Mouse (Mus musculus) macrophage (primary cell): ENCODE results near the gene Timm22. TPM values are rescaled to one million over a fixed set of nuclear protein-coding genes. Genes with fewer than 3 reads are reported as not detected.
A peak's percentile ranks its signal among the peaks of the same experiment; 100 is the strongest.

Source experiments
- H3K27ac ChIP-seq: fragments of 350-480 bp; formaldehyde crosslinking; 2 replicates; pipeline ENCODE4 v1.9.0; 2021
- H3K36me3 ChIP-seq: fragments of 350-480 bp; formaldehyde crosslinking; 2 replicates; pipeline ENCODE4 v1.9.0; 2021; ENCODE audit errors: inconsistent target
- H3K4me3 ChIP-seq: fragments of 350-480 bp; formaldehyde crosslinking; 2 replicates; pipeline ENCODE4 v1.9.0; 2021; ENCODE audit errors: inconsistent target
- H3K79me2 ChIP-seq: fragments of 350-480 bp; formaldehyde crosslinking; 2 replicates; pipeline ENCODE4 v1.9.0; 2021; ENCODE audit errors: inconsistent target
- WGBS: methylation state at CpG from one replicate; pipeline ENCODE4 v1.1.7; 2026; ENCODE audit warnings: inconsistent platforms; ENCODE audit not compliant: missing documents; 5-methylcytosine and 5-hydroxymethylcytosine counted together
- polyA plus RNA-seq: library from polyadenylated mRNA; stranded (reverse); fragments of 250-400 nt; gene quantifications from 3 replicates; pipeline ENCODE4 v1.2.4, GENCODE M21; 2018; ENCODE audit warnings: inconsistent platforms

Gene Timm22
- polyA plus RNA-seq, 1 experiment from 2014 or later = 19.2 TPM

GRCm38 (mm10) chr11:76399587-76400330 lies 7.0 kb upstream of the Timm22 start:
- H3K4me3 ChIP-seq = peak overlapping the region; percentile 40

DNA sequence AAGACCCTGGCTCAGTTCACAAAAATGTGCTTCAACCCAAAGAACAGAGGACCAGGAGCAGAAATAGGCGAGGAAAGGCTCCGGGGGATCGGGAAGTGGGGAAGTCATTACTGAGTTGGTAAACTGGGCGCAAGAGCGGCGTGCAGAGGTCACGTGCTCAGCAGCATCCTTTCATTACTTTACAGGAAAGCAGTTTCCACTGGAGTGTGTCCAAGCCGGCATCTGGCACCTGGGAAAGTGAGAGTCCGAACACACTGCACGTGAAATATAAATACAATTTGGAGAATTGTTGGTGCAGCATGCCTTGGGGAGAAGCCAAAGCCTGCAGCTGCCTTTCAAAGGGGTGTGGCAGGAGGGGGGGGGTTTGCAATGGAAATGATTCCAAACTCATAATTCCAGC lies 5.4 kb upstream of the Timm22 start:
- Histone ChIP-seq H3K4me3 (no peak overlapping the region), H3K36me3 (no peaks in the 10 kb centered on the region), H3K27ac (no peak overlapping the region), H3K79me2 (no peaks in the 10 kb centered on the region)
- 93% methylated on average over 10 of the region's 10 CpGs for WGBS

More at GRCm38 (mm10) chr11:76399587-76400330, 7.0 kb upstream of the Timm22 start:
- Histone ChIP-seq H3K36me3 (no peaks in the 10 kb centered on the region), H3K27ac (no peak overlapping the region), H3K79me2 (no peaks in the 10 kb centered on the region)
- 5% methylated on average over 11 of the region's 11 CpGs for WGBS

DNA sequence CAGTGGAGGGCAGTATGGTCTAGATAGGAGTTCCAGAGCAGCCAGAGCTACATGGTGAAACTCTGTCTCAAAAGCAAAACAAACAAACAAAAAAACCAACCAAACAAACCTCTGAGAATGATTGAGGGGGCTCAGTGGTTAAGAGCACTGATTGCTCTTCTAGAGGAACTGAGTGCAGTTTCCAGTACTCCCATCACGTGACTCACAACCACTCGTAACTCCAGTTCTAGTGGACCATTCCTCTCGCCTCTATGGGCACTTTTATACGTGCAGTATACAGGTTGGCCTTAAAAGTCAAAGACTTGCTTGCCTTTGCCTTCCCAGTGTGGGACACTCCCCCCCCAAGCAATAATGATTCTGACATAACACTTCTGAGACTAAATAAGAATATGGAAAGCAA lies 1.6 kb upstream of the Timm22 start:
- Histone ChIP-seq H3K4me3 (no peak overlapping the region), H3K27ac (no peak overlapping the region), H3K79me2 (peaks cover 15% of the 10 kb centered on the region; the same call in 1 of the 2 replicates), H3K36me3 (no peaks in the 10 kb centered on the region)
- 71% methylated on average over 3 of the region's 4 CpGs for WGBS

DNA sequence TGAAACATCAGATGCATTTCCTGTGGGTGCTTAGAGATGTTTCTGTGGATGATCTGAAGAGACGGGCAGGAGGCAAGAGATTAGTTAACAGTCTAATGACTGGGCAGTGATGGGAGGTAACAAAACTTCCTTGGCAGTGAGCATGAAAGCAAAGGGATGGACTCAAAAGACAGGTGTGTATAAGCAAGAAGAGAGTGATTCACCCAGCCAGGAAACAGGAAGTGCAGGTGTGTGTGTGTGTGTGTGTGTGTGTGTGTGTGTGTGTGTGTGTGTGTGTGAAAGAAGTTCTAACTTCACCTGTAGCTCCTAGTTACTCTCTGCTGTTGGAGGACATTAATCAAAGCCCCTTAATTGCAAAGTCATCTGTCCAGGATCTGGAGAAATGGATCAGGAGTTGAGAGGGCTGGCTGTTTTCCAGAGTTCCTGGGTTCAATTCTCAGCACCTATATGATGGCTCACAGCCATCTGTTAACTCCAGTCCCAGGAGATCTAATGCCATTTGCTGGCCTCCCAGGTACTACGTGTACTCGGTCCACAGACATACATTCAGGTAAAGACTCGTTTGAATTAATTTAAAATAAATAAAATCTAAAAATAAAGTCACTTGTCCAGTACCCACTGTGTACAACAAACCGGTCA lies 1.0 kb upstream of the Timm22 start:
- Histone ChIP-seq H3K36me3 (no peaks in the 10 kb centered on the region), H3K27ac (no peak overlapping the region), H3K4me3 (no peak overlapping the region), H3K79me2 (peaks cover 15% of the 10 kb centered on the region; the same call in 1 of the 2 replicates)
- 85% methylated on average over 5 of the region's 5 CpGs for WGBS

GRCm38 (mm10) chr11:76410826-76411225 lies 4.1 kb downstream of the Timm22 start:
- 68% methylated on average over 12 of the region's 12 CpGs for WGBS
- Histone ChIP-seq H3K27ac (no peak overlapping the region), H3K79me2 (peaks cover 15% of the 10 kb centered on the region; the same call in 1 of the 2 replicates), H3K4me3 (no peak overlapping the region), H3K36me3 (peaks cover 18% of the 10 kb centered on the region; the same call in 1 of the 2 replicates)

DNA sequence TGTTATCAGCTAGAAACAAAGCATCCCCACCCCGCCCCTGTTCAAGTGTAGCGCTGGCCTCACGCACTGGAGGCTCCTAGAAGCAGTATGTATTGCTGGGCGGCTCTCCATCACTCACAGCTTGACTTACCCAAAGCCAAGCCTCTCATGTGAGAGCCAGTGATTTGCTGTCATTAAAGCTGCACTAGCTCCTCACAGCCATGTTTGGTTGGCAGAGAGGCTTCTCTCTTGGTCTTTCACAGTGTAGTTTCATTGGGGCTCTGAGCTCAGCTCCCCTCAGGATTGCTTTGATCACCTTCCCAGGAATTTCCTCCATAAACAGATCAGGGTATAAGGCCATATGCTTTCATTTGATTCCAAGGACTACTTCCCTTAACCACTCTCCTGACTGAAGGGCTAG lies 6.5 kb downstream of the Timm22 start:
- Histone ChIP-seq H3K79me2 (peaks cover 6% of the 10 kb centered on the region; the same call in 1 of the 2 replicates), H3K36me3 (peaks cover 42% of the 10 kb centered on the region)
- 96% methylated on average over 4 of the region's 4 CpGs for WGBS

GRCm38 (mm10) chr11:76415001-76415400 lies 8.2 kb downstream of the Timm22 start:
- Histone ChIP-seq H3K79me2 (no peaks in the 10 kb centered on the region), H3K4me3 (no peak overlapping the region), H3K36me3 (peaks cover 60% of the 10 kb centered on the region), H3K27ac (no peak overlapping the region)
- WGBS = 100% methylated on average over 4 of the region's 4 CpGs

More for the DNA sequence above, 6.5 kb downstream of the Timm22 start:
- H3K4me3 ChIP-seq = no peak overlapping the region
- H3K27ac ChIP-seq = no peak overlapping the region

DNA sequence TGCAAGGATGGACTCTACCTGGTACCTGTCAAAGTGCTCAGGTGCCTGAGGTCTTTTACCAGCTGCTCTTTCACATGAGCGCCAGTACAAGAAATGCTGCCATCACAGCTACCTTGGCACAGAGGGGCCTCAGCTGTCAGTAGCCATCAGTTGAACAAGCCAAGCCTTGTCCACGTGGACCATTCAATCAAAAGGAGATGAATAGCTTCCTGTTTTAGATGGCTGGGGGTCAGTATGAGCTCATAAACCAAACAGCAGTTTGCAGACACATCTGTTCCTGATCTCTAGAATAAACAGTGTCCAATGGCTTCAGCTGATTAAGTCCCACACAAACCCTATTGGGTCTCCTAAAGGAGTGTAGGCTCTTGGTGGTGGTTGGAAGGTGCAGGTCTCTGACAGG lies 9.2 kb downstream of the Timm22 start:
- no peaks in the 10 kb centered on the region for H3K79me2 ChIP-seq
- H3K36me3 ChIP-seq = peaks cover 67% of the 10 kb centered on the region
- H3K4me3 ChIP-seq = no peak overlapping the region
- no peak overlapping the region for H3K27ac ChIP-seq
- 56% methylated on average over 2 of the region's 2 CpGs for WGBS

DNA sequence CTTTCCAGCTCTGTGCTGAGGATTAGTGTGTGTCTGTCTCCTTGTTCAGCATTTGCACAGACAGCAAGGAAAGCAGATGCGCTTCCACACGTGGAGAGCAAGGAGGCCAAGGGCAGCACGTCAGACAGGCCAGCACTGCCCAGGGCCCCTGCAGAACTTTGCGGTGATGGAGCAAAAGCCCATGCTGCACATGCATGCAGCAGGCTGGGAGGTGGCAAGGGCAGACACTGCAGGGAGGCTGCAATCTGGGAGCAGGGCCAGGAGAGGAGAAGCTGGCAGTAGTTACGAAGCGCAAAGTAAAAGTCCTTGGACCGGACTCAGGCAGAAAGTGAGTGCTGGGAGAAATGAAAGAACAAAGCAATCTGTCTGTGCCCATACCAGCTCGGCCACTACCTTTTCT lies 11.7 kb downstream of the Timm22 start:
- no peak overlapping the region for H3K27ac ChIP-seq
- peaks cover 88% of the 10 kb centered on the region for H3K36me3 ChIP-seq
- WGBS = 89% methylated on average over 8 of the region's 8 CpGs
- H3K4me3 ChIP-seq = no peak overlapping the region
- H3K79me2 ChIP-seq = no peaks in the 10 kb centered on the region

DNA sequence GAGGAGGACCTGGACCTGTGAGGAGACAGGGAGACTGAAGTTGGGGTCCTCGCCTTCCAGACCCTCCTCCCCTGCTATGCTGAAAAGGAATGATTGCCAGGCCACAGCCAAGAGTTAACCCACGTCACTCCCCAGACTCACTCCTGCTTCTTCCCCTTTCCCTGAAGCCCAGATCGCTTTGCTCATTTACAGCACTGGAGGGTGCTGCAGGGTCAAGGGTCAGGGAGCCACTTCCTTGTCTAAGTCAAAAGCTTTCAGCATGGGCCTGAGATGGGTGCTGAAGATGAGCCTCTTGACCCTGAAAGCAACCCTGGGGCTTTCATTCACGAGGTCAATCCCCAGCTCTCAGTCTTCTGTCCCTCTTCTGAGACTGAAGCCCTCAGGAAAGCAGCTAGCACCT lies 12.4 kb downstream of the Timm22 start:
- Histone ChIP-seq H3K79me2 (no peaks in the 10 kb centered on the region), H3K4me3 (no peak overlapping the region), H3K27ac (no peak overlapping the region), H3K36me3 (peaks cover 93% of the 10 kb centered on the region)
- WGBS = 55% methylated on average over 4 of the region's 4 CpGs

- no peak overlapping the region for H3K4me3 ChIP-seq
- no peak overlapping the region for H3K27ac ChIP-seq
- WGBS = 89% methylated on average over 4 of the region's 4 CpGs
- H3K36me3 ChIP-seq = peaks cover 94% of the 10 kb centered on the region
- H3K79me2 ChIP-seq = peaks cover under 1% of the 10 kb centered on the region; the same call in 1 of the 2 replicates
Observed at GRCm38 (mm10) chr11:76420896-76421295, 14.1 kb downstream of the Timm22 start.

- Histone ChIP-seq H3K27ac (no peak overlapping the region), H3K79me2 (peaks cover 46% of the 10 kb centered on the region; the same call in 1 of the 2 replicates), H3K4me3 (no peak overlapping the region), H3K36me3 (peaks cover 60% of the 10 kb centered on the region)
- 85% methylated on average over 5 of the region's 6 CpGs for WGBS
Observed at GRCm38 (mm10) chr11:76425749-76426148, 19.0 kb downstream of the Timm22 start.

DNA sequence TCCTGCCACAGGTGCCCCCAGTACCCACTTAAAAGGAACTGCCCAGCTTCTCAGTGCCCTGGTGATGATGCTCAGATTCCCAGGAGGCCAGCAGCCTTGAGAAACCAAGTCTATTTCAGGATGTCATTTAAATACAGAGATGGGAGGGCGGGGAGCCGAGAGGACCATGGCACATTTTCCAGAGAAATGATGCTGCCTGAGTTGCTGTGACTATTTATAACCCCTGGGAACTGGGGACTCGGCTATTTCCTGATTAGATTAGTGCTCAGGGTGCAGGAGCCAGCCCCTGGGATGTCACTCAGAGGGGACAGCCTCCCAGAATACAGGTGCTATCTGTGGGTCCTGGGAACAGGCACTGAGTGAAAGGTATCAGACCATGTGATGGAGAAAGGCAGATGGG lies 21.0 kb downstream of the Timm22 start:
- Histone ChIP-seq H3K36me3 (peaks cover 51% of the 10 kb centered on the region), H3K27ac (no peak overlapping the region), H3K4me3 (no peak overlapping the region), H3K79me2 (peaks cover 60% of the 10 kb centered on the region; the same call in 1 of the 2 replicates)
- 85% methylated on average over 3 of the region's 3 CpGs for WGBS

GRCm38 (mm10) chr11:76429046-76429445 lies 22.3 kb downstream of the Timm22 start:
- Histone ChIP-seq H3K4me3 (no peak overlapping the region), H3K36me3 (peaks cover 51% of the 10 kb centered on the region), H3K79me2 (peaks cover 72% of the 10 kb centered on the region; the same call in 1 of the 2 replicates), H3K27ac (no peak overlapping the region)
- 81% methylated on average over 4 of the region's 4 CpGs for WGBS

DNA sequence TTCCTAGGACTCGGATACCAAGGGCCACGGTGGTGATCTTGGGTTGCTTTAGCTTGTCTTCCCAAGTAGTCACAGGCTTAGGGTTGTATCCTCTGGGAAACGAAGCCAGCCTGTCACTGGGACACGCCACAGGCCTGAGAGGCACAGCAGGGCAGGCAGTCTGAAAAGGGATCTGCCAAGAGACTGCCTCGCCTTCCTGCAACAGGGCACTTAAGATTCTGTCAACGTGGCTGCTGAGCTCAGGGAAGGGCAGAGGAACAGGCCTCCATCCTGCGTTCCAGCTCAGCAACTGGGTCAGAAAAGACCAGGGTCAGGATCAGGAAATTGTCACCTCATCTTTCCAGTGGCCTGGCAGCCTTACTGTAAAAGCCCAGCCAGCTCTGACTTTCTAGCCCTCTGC lies 22.8 kb downstream of the Timm22 start:
- H3K36me3 ChIP-seq = peaks cover 48% of the 10 kb centered on the region; the same call in 1 of the 2 replicates
- H3K4me3 ChIP-seq = no peak overlapping the region
- no peak overlapping the region for H3K27ac ChIP-seq
- 91% methylated on average over 7 of the region's 7 CpGs for WGBS
- peaks cover 76% of the 10 kb centered on the region; the same call in 1 of the 2 replicates for H3K79me2 ChIP-seq
